Mouse (Mus musculus) hindlimb bud, embryonic 11.5 days (tissue): ENCODE data around the gene Nutf2-ps1.
"Not testable (repeated sequence)": the region's sequence is repeated elsewhere in the genome, so short reads cannot be mapped to it uniquely, and the experiment has no call there.

Source experiments
- DNase-seq: peaks from one replicate; pipeline ENCODE4 v3.0.0-alpha.2; 2012; ENCODE audit warnings: low read depth, low spot score; ENCODE audit errors: extremely low spot score

Gene Nutf2-ps1

DNA sequence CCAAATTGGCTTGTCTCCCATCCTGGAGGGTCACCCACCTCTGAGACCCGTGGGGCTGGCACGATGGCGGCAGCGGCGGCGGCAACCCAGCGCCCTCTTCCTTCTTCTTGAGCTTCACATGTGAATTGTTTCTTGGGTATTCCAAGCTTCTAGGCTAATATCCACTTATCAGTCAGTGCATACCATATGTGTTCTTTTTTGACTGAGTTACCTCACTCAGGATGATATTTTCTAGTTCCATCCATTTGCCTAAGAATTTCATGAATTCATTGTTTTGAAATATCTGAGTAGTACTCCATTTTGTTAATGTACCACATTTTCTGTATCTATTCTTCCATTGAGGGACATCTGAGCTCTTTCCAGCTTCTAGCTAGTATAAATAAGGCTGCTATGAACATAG lies at the start of gene Nutf2-ps1:
Nutf2-ps1 (minus strand) TSS at position 101 of the 400 bp plus-strand sequence.
- not testable (repeated sequence) for DNase-seq

- DNase-seq: no peak
Measured at GRCm38 (mm10) chr19:53638041-53638440, 49.2 kb upstream of the Nutf2-ps1 start.

- DNase-seq: no peak
Measured at GRCm38 (mm10) chr19:53621681-53622080, 32.8 kb upstream of the Nutf2-ps1 start.

GRCm38 (mm10) chr19:53608921-53609320 lies 20.1 kb upstream of the Nutf2-ps1 start:
- DNase-seq: no peak

DNA sequence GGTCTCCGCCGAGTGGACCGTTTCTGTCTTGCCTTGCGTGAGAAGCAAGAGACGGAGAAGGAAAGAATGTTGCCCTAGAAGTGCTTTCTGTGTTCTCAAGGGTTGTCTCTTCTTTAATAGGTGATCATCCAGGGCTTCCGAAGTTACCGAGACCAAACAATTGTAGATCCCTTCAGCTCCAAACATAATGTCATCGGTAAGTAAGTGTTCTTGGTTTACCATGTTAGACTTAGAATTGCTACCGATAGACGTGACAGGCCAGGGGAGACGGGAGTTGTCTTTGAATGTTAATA lies 12.4 kb upstream of the Nutf2-ps1 start:
- no peak for DNase-seq

- DNase-seq: no peak
Measured at GRCm38 (mm10) chr19:53600549-53601362, 11.9 kb upstream of the Nutf2-ps1 start.

DNA sequence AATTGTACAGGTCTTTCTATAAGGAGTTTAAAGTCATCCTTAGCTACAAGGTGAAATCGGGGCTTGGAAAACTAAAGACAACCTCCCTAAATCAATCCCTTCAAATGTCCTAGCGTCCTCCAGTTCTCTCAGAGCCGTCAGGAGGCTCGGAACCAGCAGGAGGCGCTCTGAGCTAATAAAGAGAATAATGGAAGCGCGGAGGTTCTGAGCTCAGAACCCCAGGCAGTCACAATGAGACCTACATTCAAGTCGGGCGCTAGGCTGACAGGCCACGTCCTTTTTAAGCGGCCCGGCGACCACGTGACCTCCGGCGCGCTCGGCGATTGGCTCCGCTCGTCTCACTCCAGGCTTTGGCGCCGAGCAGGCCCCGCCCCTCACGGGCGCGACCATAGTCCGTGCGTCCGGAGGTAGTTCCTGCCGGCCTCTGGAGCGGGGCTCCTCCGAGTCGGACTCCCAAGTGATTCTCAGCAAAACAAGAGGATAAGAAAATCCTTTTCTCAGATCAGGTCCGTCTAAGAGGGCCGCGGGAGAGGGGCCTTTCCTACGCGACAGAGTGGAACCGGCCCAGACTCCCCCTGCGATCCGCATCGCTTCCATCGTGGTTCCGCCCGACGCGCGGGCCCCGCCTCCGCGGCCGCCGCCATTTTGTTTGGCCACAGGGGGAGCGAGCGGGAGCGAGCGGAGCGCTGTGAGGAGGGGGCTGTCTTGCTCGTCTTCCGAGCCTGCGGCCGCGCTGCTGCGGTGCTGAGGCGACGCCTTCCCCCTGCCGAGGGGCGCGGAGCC lies 11.1 kb upstream of the Nutf2-ps1 start, which contains the start of gene Smc3:
Smc3 (plus strand) TSS at position 642 of the 783 bp plus-strand sequence.
- peak; percentile 95 for DNase-seq

GRCm38 (mm10) chr19:53596723-53597474 lies 8.0 kb upstream of the Nutf2-ps1 start:
- DNase-seq: no peak

GRCm38 (mm10) chr19:53587686-53588085 lies 1.2 kb downstream of the Nutf2-ps1 start:
- DNase-seq: not testable (repeated sequence)

GRCm38 (mm10) chr19:53580271-53580670 lies 8.6 kb downstream of the Nutf2-ps1 start:
- DNase-seq: not testable (repeated sequence)

- peak; percentile 69 for DNase-seq
Measured at GRCm38 (mm10) chr19:53578597-53579252, 10.1 kb downstream of the Nutf2-ps1 start.

DNA sequence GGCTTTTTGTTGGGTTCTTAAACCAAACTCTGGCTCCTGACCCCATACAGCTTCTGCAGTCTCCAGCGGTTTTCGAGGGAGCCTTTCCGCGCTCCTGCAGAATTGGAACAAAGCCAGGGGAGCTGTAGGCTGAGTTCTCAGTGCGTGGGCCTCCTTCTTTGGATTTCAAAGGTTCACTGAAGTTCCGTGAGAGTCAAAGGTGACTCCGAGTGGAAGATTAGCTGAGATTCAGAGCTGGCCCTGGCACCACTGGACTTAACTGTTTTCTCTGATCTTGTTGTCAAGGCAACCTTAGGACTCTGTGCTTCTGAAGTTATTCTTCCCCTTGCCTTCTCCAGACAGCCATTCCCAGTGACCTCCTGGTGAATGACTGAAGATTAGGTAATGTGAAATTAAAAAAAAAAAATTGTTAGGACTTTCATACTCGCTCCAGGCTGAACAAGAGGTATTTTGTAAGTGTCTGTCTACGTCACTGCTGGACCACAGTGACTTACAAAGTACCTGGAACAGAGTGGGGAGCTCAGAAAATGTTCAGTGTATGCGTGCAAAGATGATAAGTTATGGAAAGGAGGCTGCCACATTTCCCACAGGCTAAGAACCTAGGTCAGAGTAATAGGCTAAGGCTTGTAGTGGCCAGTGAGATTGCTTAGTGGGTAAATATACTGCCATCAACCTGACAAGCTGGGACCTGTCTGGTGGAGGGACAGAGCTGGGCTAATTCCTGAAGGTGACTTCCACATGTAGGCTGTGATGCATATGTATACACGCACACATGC lies 11.7 kb downstream of the Nutf2-ps1 start:
- no peak for DNase-seq

DNA sequence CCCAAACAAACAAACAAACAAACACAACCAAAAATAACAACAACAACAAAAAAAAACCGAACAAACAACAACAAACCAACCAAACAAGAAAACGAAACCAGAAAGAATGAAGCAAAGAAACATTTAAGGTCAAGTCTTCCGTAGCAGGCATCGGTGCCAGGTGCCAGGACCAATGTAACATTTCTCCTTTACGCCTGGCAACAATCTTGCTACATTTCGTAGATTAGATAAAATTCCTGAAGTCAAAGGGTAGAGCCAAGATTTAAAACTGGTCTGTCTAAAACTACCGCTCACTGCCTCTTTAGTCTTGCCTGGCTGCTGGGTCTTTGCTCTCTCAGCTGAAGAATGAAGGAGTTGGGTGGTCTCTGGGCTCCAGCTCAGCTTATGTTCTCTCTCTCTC lies 12.8 kb downstream of the Nutf2-ps1 start:
- DNase-seq: no peak

- DNase-seq: no peak
Measured at GRCm38 (mm10) chr19:53575296-53576010, 13.4 kb downstream of the Nutf2-ps1 start.

DNA sequence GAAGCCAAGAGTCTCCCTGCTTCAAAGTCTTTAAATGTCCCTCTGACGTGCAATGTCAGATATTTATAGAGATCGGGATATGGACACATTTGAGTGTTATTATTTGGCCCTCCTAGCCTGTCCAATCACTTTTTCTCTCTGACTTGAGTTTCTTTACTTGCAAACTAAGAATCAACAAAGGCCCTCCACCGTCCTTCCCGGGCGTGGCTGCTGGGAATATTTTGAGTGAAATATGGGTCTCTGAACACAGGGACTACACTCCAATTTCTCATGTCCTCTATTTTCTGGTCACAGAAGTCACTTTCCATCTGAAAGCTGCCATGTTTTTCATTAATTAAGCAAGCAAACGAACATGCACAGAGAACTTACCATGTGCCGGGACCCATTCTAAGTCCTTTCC lies 14.3 kb downstream of the Nutf2-ps1 start:
- no peak for DNase-seq

- no peak for DNase-seq
Measured at GRCm38 (mm10) chr19:53574131-53574530, 14.7 kb downstream of the Nutf2-ps1 start.

- DNase-seq: no peak
Measured at GRCm38 (mm10) chr19:53573151-53573550, 15.7 kb downstream of the Nutf2-ps1 start.

- DNase-seq: no peak
Measured at GRCm38 (mm10) chr19:53572607-53573006, 16.3 kb downstream of the Nutf2-ps1 start.
